Mouse (Mus musculus) liver, embryonic 14.5 days (tissue): ENCODE data around the gene Myo1b.

Source experiments
- CTCF ChIP-seq: IDR thresholded peaks from 2 replicates; pipeline ENCODE4 v1.5.1; 2016; ENCODE audit warnings: antibody characterized with exemption, low read depth, control low read depth
- EP300 ChIP-seq: IDR thresholded peaks from 2 replicates; pipeline ENCODE4 v1.6.1; 2016; ENCODE audit warnings: antibody characterized with exemption, low read depth

DNA sequence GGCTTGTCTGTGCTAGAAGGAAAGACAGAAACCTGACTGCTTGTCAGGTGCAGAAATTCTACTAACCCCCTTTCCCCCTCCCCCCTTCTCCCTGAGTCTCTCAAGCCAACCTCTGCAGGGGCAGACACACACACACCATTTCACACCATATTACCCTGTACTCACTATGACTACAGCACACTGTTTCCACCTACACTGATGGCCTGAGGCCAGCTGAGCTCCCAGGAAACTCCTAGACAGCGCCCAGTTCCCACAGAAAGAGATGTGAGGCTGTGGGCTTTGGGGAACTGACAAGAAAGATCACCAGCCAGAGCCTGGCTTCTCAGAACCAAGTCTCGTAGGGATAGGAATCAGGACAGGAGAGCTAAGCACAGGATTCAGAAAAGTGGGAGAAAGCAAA is 6.7 kb downstream of the Myo1b start:
- TF ChIP-seq EP300 (no peak), CTCF (no peak)
